Mouse (Mus musculus) NIH3T3 (cell line): ENCODE results near the gene Ank3.
A peak's percentile ranks its signal among the peaks of the same experiment; 100 is the strongest.

Source experiments
- DNase-seq: peaks from one replicate; pipeline ENCODE4 v3.0.0-alpha.2; 2012; ENCODE audit warnings: low read depth

The Ank3 gene

DNA sequence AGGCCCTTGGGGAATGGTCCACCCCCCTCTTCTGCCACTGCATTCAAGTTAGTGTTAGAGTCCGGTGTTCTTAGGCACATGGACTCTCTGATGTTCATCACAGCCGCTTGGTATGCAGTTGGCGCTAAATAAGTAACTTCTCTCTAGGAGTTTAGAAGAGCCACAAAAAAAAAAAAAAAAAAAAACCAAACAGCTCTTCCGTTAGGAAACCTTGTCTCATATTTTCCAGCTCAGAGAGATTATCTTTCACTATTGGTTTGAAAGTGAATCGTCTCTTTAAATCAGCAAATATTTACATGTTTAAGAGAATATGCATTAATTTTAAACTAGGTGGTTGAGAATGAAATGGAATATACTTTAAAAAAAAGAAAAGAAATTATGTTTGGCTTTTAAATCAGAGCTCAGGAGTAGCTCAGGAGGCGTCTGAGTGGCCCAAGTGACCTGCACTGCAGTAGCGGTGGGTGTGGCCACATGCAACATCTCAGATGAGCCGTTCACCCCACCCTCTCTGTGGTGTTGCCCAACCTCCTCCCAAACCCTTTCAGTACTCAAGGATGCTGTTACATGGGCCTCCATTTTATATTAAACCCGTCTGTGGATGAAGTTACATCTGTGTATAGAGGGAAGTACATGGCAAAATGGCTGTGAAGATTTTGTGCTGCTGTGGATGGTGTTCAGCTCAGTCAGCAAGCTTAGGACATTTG, 138.0 kb downstream of the Ank3 start:
- DNase-seq: peak; percentile 56

DNA sequence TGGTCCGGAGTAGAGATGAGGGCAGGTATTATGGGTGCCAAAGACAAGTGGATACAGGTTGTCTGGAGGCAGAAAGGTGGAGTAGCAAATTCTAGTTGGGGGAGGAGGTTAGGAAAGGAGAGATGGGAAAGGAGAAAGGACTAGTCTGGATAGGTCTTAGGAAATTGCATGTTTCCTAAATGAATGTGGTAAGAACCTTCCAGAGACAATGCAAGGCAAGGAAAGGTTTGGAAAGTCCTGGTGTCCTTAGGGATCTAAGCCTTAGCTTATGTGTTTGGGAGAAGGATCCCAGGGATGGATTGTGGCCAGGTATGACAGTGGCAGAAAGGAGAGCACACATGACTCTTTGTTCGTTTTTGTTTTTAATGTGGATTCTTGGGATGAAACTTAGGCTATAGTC, 139.7 kb downstream of the Ank3 start:
- DNase-seq: no peak

DNA sequence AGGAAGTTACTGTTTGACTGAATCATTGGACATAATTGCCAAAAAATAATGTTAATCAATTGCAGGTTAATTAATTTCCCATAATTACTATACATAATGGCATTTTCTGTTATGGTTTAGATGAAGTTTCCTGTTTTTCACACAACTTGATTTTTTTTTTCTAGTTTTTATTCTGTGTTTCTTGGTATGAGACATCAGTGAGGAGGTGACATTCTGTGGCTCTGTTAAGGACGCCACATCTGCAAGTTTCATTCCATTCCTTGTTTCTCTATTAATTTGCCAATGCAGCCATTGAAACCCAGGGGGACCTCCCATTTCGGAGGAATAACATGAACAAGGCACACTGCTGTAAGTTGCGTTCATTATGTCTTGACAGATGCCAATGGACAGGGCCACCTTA, 143.9 kb downstream of the Ank3 start:
- DNase-seq: no peak

DNA sequence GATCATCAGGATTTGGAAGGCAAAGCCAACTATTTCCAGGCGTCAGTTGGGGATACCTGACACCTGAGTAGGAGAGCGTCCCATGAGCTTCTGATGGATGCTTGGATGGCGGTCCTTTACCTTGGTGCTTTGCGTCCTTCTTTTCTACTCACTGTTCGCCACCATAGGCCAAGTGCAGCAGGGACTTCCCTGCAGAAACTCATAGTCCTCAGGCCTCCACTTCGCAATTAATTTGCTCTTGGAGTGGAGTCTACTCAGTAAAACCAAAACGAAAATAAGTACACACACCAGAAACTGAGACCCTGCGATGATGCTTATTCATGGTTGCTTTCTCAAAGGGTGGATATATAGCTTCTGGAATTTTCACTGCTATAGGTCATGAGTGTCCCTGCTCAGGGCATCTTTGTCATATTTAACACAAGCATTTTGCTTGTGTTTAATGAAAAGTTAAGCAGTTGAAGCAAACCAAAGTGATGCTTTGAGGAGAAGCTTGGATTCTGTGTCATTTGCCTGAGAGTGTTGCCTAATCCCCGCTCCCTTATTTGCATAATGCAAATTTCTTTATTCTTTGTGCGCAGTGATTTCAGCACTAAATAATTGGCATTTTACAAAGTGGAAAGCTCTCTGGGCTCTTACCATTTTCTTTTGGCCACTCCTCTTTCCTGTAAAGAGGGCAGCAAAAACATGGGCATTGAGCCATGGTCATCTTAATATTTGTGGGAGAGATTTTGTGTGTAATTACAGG, 145.5 kb downstream of the Ank3 start:
- no peak for DNase-seq

DNA sequence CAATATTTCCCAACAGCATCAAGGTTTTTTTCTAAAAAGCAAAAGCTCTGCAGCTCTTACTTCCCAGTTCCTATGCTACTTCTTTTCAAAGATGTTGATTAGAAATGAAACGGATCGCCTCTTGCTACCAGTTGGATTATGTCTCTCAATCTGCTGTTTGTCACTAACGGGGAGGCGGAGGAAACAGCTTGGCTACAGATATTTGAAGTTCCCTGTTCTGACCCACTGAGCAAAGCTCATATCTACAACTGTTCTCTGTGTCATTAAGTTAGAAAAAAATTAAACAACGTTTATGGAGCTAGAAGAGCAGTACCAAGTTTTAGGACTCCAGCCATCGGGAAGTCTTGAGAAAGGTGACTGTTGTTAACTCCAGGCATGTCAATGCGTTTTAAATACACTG, 146.1 kb downstream of the Ank3 start:
- DNase-seq: no peak

DNA sequence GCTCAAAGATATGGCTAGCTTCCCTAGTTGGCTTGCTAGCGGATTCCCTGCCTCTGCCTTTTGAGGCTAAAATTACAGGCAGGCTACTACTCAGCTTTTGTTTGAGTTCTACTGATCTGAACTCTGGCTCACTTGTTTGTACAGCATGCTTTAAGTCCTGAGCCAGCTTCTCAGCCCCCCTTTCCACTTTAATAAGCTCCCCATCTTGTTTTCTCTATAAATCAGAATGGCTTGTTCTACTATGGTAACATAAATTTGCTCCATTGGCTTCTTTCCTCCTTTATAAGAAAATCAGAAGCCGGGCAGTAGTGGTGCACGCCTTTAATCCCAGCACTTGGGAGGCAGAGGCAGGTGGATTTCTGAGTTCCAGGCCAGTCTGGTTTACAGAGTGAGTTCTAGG, 147.4 kb downstream of the Ank3 start:
- DNase-seq: no peak

DNA sequence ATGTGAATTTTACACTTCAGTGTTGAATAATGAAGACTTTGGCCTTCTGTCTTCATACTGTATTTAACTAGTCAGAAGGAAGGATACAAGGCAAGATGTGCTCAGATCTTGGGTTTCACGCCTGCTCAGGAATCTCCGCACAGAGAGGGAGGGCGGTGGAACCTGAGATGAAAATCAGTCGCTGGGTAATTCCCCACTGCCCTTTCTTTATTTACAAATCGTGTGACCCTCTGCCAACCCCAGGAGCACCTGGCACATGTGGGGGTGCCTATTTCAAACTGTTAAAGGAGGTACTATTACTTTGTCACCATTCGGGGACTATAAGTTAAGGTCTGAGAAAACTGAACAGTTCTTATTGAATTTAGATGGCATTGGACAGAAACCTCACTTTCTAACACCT, 148.1 kb downstream of the Ank3 start:
- DNase-seq: no peak

DNA sequence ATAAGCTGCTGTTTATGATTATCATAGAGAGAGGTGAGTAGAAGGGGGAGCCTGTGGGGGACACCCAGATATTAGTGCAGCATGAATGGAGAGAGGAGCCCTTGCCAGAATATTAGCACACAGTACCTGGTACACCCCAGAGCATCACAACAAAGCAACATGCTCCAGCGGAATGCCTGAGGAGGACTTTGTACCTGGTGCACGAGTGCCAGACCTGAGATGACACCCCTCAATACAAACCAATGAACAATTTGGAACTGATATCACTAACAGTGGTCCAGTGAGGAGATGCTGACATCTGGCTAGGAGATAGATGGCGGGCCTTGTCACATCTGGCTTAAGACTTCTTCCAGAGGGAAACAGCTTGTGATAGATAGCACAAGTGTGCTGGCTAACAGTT, 150.2 kb downstream of the Ank3 start:
- no peak for DNase-seq

DNA sequence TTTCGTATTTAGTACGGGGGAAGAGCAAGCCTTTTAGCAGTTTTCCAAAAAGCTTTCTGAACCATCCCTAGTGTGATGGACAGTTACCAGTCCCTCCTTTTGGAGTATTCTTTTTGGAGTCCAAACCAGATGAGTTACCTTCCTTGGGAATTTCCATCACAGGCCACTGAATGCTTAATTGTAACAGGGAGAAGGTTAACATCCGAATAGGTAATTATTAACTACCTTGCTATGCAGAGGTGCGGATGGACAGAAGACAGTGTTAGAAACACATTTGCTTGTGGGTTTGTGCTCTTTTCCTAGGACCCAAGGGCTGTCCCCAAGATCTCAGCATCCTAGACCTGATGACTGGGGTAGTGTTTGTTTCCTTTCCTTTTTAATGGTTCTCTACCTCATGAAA, 150.6 kb downstream of the Ank3 start:
- no peak for DNase-seq

DNA sequence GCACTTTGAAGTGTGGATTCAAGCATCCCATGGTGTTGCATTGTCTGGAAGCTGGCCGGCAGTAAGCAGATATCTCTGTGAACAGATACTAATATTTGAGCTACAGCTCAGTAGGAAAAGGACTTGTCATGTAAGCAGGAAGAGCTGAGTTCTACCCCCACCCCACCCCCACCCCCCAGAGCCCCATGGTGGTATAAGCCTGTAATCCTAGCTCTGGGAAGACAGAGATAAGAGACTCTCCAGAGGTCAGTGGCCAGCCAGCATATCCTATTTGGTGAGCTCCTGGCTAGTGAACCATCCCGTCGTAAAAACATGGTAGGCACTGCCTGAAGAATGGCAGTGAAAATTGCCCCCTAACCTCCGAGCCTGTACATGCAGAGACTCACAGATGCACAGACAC, 152.3 kb downstream of the Ank3 start:
- DNase-seq: no peak

DNA sequence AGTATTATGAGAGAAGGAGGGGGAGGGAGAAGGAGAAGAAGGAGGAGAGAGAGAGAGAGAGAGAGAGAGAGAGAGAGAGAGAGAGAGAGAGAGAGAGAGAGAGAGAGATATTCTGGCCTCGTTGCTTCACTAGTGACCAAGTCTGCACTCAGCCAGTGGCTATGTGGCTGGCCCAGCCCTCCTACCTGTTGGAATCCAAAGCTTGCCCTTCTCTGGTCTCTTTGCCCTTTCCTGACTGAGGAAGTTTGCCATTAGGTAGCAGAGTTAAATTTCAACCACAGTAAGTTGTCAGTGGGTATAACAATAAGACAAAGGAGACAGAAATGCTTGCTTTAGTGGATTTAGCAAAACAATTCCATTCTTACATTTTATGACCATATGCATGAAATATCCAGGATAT, 154.5 kb downstream of the Ank3 start:
- no peak for DNase-seq

DNA sequence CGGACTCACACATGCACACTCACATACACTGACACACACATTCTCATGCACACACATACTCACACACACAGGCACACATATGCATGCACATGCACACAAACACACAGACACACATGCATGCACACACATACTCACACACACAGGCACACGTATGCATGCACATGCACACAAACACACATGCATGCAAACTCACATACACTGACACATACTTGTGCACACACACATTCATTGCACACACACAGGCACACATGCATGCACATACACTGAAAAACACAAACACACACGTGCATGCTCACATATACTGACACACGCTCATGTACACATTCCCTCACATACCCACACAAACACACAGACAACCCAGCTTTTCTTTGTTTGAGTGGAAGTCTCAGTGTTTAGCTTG, 157.0 kb downstream of the Ank3 start:
- no peak for DNase-seq

DNA sequence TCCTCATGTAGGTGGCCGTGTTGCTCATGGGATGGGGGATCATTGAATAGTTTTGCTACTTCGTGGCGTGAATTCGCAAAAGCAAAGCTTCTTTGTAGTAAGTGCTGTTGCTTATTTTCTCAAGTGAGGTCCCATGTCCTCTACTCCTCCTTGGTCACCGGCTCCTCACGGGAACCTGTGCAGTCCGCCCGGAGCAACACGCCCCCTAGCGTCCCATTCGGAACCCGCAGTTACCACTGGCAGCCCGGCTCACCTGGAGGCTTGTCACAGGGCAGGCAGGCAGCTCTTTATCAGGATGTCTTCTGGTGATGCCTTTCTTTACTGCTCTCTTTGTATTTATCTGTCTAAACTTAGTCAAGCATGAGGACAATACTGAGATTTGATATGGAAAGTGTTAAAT, 157.7 kb downstream of the Ank3 start:
- no peak for DNase-seq

DNA sequence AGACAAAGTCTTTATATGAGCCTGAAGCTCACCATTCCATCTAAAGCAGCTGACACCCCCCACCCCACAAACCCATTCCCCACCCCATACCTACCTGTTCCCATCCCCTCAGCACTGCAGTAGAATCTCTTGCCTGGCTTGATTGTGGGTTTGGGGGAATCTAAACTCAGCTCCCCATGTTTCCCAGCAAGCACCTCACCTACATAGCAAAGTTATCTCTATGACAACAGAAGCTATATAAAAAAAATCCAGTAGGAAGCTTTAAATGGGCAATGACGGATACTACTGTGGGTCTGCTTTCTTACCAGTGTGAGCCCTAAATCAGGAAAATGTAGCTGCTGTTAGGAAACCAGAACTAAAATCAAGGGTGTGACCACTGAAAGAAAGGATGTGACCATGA, 161.7 kb downstream of the Ank3 start:
- no peak for DNase-seq

DNA sequence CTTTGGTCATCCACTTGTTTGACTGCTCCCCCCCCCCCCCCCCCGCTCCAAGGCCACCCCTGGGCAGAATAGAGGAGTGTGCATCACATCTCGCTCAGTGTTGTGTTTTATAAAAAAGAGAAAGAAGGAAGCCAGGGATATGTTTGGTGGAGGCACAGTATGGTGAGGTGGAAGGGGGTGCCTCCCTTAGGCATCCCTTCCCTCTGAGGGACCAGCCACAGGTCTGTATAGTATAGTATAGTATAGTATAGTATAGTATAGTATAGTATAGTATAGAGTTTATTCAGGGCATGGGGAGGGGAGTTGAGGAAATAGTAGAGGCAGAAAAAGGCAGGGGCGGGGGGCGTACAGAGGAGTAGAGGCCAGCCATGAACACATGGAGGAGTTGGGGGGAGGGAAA, 164.4 kb downstream of the Ank3 start:
- no peak for DNase-seq

DNA sequence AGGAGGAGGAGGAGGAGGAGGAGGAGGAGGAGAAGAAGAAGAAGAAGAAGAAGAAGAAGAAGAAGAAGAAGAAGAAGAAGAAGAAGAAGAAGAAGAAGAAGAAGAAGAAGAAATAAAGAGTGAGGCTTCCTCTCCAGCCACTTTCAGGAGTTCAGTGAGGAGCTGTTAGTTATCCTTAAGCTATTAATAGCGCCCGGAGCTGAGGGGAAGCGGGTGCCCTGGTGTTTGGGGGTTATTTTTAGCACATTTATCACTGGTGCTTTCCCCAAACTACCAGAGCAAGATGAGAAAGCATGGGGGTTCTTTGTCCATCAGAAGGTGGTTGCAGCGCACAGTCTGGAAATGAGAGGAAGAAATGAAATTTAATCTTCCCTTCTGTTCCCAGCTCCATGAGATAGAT, 166.5 kb downstream of the Ank3 start:
- DNase-seq: peak; percentile 30

DNA sequence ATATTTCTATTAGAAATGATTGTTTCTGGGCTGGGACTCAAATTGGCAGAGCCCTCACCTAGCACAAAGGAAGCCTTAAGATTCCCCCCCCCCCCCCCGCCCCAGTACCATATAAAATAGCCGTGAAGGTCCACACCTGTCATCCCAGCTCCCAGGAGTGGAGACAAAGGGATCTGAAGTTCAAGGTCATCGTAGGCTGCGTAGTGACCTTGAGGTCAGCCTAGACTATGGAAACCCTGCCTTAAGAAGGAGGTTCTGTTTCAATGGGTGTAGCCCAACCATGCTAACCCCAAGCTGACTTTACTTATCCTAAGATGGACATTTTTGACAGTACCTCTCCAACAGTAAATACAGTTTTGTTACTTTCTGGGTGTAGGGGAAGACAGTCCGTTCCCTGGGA, 170.4 kb downstream of the Ank3 start:
- no peak for DNase-seq

DNA sequence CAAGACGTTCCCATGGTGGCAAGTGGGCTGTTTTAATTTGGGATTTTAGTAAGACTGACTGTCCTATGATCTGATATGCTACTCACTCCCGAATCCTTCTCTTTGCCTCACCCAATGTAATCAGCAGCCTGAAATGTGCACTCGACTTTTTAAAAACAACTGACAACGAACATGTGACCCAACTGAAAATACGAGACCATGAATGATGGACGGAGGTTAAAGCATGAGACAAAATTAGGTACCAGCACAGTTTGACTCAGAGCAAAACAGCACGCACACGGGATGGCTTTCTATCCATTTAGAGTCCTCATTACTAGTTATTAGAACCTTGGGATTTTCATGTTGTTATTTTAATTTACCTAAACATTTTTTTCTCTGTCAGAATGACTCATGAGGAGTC, 171.2 kb downstream of the Ank3 start:
- DNase-seq: no peak

DNA sequence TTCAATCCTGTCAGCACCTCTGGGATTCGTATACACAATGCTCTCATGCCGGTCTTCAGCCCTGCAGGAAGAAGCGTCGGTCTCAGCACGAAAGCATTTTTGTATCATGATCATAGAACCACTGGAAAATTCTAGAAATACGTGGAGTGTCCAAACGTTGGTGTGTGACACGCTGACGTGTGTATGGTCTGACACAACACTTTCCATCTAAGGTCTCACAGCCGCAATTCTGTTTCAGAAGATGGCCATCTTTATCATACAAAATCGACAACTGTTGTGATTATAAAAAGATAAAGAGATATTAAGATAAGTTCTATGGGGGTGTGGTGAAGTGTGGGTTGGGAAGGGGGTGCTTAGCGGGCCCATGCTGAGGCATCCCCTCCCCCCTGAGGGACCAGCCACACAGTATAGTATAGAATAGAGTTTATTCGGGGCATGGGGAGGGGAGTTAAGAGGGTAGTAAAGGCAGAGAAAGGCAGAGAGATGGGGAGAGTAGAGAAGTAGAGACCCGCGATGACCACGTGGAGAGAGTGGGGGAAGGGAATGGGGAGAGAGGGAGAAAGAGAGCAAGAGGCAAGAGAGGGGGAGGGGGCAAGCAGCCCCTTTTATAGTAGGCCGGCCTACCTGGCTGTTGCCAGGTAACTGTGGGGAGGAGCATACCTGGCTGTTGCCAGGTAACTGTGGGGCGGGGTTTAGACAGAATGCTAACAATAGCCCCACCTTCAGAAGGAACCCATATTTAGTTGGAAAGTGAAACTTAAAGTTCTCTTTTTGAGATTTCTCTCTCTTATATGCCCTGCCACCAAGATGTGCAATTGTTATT, 172.1 kb downstream of the Ank3 start:
- DNase-seq: peak; percentile 32

DNA sequence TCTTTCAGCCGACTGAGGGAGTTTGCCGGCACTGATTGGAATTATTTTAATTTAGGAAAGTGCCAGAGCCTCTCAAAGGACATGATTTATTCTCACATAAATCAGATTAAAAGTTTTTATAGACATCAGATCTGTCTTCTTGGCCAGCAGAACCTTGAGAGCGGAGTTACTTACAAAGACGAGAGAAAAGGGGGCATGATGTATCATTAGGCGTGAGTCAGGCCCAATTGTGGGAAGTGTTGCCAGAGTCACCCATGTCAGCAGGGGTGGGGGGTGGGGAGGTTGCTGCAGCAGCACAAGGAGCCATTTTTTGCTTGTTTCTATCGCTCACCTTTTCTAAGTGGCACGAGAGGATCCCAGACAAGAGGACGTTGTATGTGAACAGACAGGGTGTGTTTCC, 172.8 kb downstream of the Ank3 start:
- peak; percentile 82 for DNase-seq

DNA sequence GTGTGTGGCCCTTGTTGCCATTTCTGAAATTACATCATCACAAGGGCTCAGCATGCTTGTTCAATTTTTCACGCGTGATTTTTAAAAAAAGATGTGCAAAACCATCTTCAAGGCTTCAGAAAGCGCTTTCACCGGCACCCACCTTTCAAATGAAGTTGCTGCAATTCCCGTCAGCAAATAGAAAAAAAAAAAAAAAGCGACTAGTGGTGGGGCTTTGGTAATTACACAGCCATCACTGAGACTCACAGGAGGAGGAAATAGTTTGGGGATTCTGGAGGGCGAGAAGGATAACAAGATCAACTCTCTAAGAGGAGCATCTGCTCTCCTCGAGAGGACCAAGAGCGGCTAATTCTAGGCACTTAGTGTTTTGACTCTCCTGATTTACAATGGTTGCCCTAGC, 173.4 kb downstream of the Ank3 start:
- DNase-seq: no peak

DNA sequence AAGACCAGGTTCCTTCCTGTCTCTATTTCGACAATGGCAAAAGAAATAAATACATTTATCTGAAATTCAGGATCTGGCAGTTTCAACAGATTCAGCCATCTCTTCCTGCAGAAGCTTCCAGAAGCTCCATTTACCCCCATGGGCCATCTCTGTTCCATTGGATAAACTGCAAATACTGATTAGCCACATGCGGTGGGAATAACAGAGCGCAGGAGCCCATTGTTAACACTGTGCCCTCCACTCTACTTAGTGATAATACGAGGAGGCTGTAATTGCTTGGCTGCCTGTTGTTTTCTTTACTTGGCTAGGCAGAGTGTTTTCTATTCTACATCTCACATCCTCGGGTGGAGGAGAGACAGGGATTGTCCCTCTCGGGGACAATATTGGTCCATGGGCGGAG, 174.5 kb downstream of the Ank3 start:
- no peak for DNase-seq

DNA sequence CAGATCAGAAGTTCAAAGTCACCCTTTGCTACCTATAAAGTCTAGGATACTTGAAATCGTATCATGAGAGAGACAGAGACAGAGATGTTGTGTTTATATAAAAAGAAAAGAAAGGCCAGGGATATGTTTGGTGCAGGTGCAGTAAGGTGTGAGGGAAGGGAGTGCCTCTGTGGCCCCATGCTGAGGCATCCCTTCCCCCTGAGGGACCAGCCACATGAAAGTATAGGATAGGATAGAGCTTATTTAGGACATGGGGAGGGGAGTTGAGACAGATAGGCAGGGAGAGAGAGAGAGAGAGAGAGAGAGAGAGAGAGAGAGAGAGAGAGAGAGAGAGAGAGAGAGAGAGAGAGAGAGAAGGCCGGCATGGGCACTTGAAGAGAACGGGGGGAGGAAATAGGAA, 175.2 kb downstream of the Ank3 start:
- DNase-seq: no peak
